Mouse (Mus musculus): ENCODE measurements at regions not wholly inside any gene's neighbourhood (a gene's known extent, or its start where the extent isn't known, plus 50 kb on each side); places are given as distances from the start of the nearest gene placed in this dataset.

DNA sequence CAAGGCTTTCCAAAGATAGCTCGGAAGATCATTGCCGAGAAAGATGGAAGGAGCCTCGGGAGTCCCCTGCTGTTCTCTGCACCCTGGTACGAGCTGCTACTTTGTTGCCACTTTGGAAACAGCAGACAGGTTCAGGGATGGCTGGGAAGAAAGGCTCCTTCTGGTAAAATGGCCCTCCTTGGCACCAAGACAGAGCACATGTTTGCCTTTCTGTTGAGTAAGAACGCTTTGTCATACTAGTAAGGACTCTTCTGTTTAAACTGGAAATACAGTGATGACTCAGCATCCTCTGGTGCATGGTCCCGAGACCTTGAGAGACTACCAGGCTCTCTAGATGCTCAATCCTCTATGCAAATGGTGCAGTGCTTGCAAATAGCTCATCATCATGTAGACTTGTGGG is 118.2 kb upstream of the Dyrk2 start:
- TF ChIP-seq CTCF (IDR thresholded peaks at IDR 0.05; ENCODE audit: low read depth) = no peak
- no peak for TF ChIP-seq EP300 (IDR thresholded peaks at IDR 0.05; ENCODE audit: low read depth)
